Mouse (Mus musculus) small intestine, adult 2 months (tissue): ENCODE measurements around the gene Sla2. TPM values are rescaled to one million over a fixed set of nuclear protein-coding genes. Genes with fewer than 3 reads are reported as not detected.
"Not testable (repeated sequence)": the region's sequence is repeated elsewhere in the genome, so short reads cannot be mapped to it uniquely, and the experiment has no call there.

Experiments
- H3K27ac ChIP-seq: fragments of 200-500 bp; 2 replicates; pipeline ENCODE4 v1.5.1; 2012; ENCODE audit warnings: low read depth, low read length, control low read depth, inconsistent platforms; ENCODE audit not compliant: insufficient read depth
- H3K27me3 ChIP-seq: fragments of 200-500 bp; 2 replicates; pipeline ENCODE4 v1.6.1; 2012; ENCODE audit warnings: mild to moderate bottlenecking, moderate library complexity, low read length, inconsistent platforms; ENCODE audit not compliant: control insufficient read depth, insufficient read depth
- H3K36me3 ChIP-seq: fragments of 200-500 bp; 2 replicates; pipeline ENCODE4 v1.6.1; 2012; ENCODE audit warnings: mild to moderate bottlenecking, low read length, control low read depth, inconsistent platforms; ENCODE audit not compliant: control insufficient read depth, insufficient read depth
- H3K4me1 ChIP-seq: fragments of 200-500 bp; 2 replicates; pipeline ENCODE4 v1.6.1; 2012; ENCODE audit warnings: low read length, inconsistent platforms, mixed read lengths; ENCODE audit not compliant: control insufficient read depth, insufficient read depth, insufficient read length
- H3K4me3 ChIP-seq: fragments of 200-500 bp; 2 replicates; pipeline ENCODE4 v1.5.1; 2012; ENCODE audit warnings: low read depth, mild to moderate bottlenecking, control low read depth, inconsistent platforms, low read length, moderate library complexity
- CTCF ChIP-seq: fragments of 200-500 bp; IDR thresholded peaks from 2 replicates; pipeline ENCODE4 v1.5.1; 2012; ENCODE audit warnings: low read depth, mild to moderate bottlenecking, control low read depth, inconsistent platforms, low read length, moderate library complexity, mixed read lengths; ENCODE audit not compliant: insufficient replicate concordance, insufficient read length; ENCODE audit errors: extremely low read depth
- POLR2A ChIP-seq: fragments of 200-500 bp; IDR thresholded peaks from 2 replicates; pipeline ENCODE4 v1.6.1; 2012; ENCODE audit warnings: low read depth, mild to moderate bottlenecking, control low read depth, inconsistent platforms, low read length, moderate library complexity
- WGBS: fragments of 180-500 bp; shearing (Covaris S2); methylation state at CpG from one replicate; pipeline ENCODE4 v1.1.7; 2018; 5-methylcytosine and 5-hydroxymethylcytosine counted together
- polyA plus RNA-seq: library from polyadenylated mRNA; depleted of rRNA; stranded (reverse); fragments of >200 nt; gene quantifications from 2 replicates; pipeline ENCODE4 v1.2.3, GENCODE M21; 2012; rRNA removed

Gene Sla2
- polyA plus RNA-seq, 1 experiment, result 2.0 TPM

GRCm38 (mm10) chr2:156838839-156839238, 48.2 kb downstream of the Sla2 start:
- Histone ChIP-seq H3K4me1 (peaks cover 11% of the 10 kb centered on the region), H3K27me3 (no peaks in the 10 kb centered on the region; the same call in 1 of the 2 replicates), H3K27ac (no peak overlapping the region), H3K36me3 (no peaks in the 10 kb centered on the region), H3K4me3 (no peak overlapping the region)
- TF ChIP-seq POLR2A (no peak), CTCF (no peak)
- 69% methylated on average over 6 of the region's 6 CpGs for WGBS

- no peaks in the 10 kb centered on the region for H3K36me3 ChIP-seq
- WGBS, result over 99% methylated on average over 11 of the region's 11 CpGs
- no peaks in the 10 kb centered on the region for H3K27me3 ChIP-seq
- no peak overlapping the region for H3K4me3 ChIP-seq
- no peak for TF ChIP-seq CTCF
- no peak for TF ChIP-seq POLR2A
- no peak overlapping the region for H3K27ac ChIP-seq
- no peaks in the 10 kb centered on the region for H3K4me1 ChIP-seq
Observed at GRCm38 (mm10) chr2:156834336-156834735, 52.7 kb downstream of the Sla2 start.

- WGBS, result 90% methylated on average over 6 of the region's 6 CpGs
- not testable (repeated sequence) for H3K27me3 ChIP-seq, H3K4me1 ChIP-seq
Observed at GRCm38 (mm10) chr2:156825128-156825527, 61.9 kb downstream of the Sla2 start.

More at GRCm38 (mm10) chr2:156825128-156825527, 61.9 kb downstream of the Sla2 start:
- H3K4me3 ChIP-seq, H3K27ac ChIP-seq, H3K36me3 ChIP-seq: not testable (repeated sequence)

Other genes starting within 250 kb of the Sla2 start
- gene Myl9, start 111.8 kb downstream of the Sla2 start, polyA plus RNA-seq, result 391 and 410 TPM in 2 replicates
- 1.5 and 2.0 TPM in 2 replicates for gene Tgif2, start 47.2 kb downstream of the Sla2 start, polyA plus RNA-seq
- gene 4930518I15Rik, start 29.2 kb downstream of the Sla2 start, polyA plus RNA-seq, result 0.37 and 0.42 TPM in 2 replicates
- 105 and 148 TPM in 2 replicates for gene Rab5if, start 24.1 kb downstream of the Sla2 start, polyA plus RNA-seq
- gene Ndrg3, start 104.9 kb upstream of the Sla2 start, polyA plus RNA-seq, result 23.2 and 41.0 TPM in 2 replicates
- 0.70 and 1.1 TPM in 2 replicates for gene Dsn1, start 120.0 kb upstream of the Sla2 start, polyA plus RNA-seq
- 4.6 and 6.3 TPM in 2 replicates for gene Soga1, start 192.1 kb upstream of the Sla2 start, polyA plus RNA-seq
- 8.8 and 12.4 TPM in 2 replicates for gene Tldc2, start 199.9 kb upstream of the Sla2 start, polyA plus RNA-seq
- gene Samhd1, start 248.1 kb upstream of the Sla2 start, polyA plus RNA-seq, result 18.9 and 47.7 TPM in 2 replicates